Mouse (Mus musculus) liver, embryonic 12.5 days (tissue): Measurements from ENCODE around the gene Proser3. TPM values are rescaled to one million over a fixed set of nuclear protein-coding genes. Genes with fewer than 3 reads are reported as not detected.
A peak's percentile ranks its signal among the peaks of the same experiment; 100 is the strongest.

Experiments used
- ATAC-seq: fragments of 200-750 bp; cut with Nextera tagmentation; 2 replicates; pipeline ENCODE4 v1.8.0; 2017; ENCODE audit warnings: moderate number of reproducible peaks, mild to moderate bottlenecking, moderate library complexity
- H3K27ac ChIP-seq: fragments of 300-500 bp; sonication (generic); 2 replicates; pipeline ENCODE4 v1.5.1; 2016; ENCODE audit warnings: mild to moderate bottlenecking
- H3K27me3 ChIP-seq: fragments of 300-500 bp; sonication (generic); replicated peaks from 2 replicates; pipeline ENCODE4 v1.6.1; 2016; ENCODE audit warnings: mild to moderate bottlenecking, moderate library complexity
- H3K36me3 ChIP-seq: fragments of 300-500 bp; sonication (generic); 2 replicates; pipeline ENCODE4 v1.6.1; 2016; ENCODE audit warnings: mild to moderate bottlenecking, moderate library complexity
- H3K4me1 ChIP-seq: fragments of 300-500 bp; sonication (generic); 2 replicates; pipeline ENCODE4 v1.6.1; 2016
- H3K4me2 ChIP-seq: fragments of 300-500 bp; sonication (generic); 2 replicates; pipeline ENCODE4 v1.6.1; 2016; ENCODE audit warnings: mild to moderate bottlenecking, moderate library complexity
- H3K4me3 ChIP-seq: fragments of 300-500 bp; sonication (generic); 2 replicates; pipeline ENCODE4 v1.5.1; 2016; ENCODE audit warnings: mild to moderate bottlenecking, moderate library complexity
- H3K9ac ChIP-seq: fragments of 300-500 bp; sonication (generic); 2 replicates; pipeline ENCODE4 v1.6.1; 2016; ENCODE audit warnings: mild to moderate bottlenecking, moderate library complexity
- H3K9me3 ChIP-seq: fragments of 300-500 bp; sonication (generic); replicated peaks from 2 replicates; pipeline ENCODE4 v1.6.1; 2016; ENCODE audit warnings: mild to moderate bottlenecking, moderate library complexity
- WGBS: fragments of 180-500 bp; shearing (Covaris S2); methylation state at CpG from one replicate; pipeline ENCODE4 v1.1.7; 2016; ENCODE audit not compliant: insufficient replicate concordance; 5-methylcytosine and 5-hydroxymethylcytosine counted together
- polyA plus RNA-seq: library from polyadenylated mRNA; unstranded; fragments of >200 nt; fragmentation: Nextera tagmentation; extraction: Ambion mirVana; gene quantifications from 2 replicates; pipeline ENCODE4 v1.2.1, GENCODE M21; 2016

Gene Proser3
- polyA plus RNA-seq, 1 experiment from 2014 or later: 5.6 TPM

- Histone ChIP-seq H3K36me3 (peaks cover 9% of the 10 kb centered on the region), H3K4me3 (no peak overlapping the region), H3K27ac (no peak overlapping the region), H3K4me1 (peaks cover 45% of the 10 kb centered on the region), H3K4me2 (no peak overlapping the region), H3K9me3 (no peaks in the 10 kb centered on the region), H3K9ac (0 out of 2 replicates have a peak overlapping the region, but pooled peaks have one; percentile 14), H3K27me3 (0 out of 2 replicates have a peak, but pooled peaks cover 5% of the 10 kb centered on the region)
- no peak for ATAC-seq
- 78% methylated on average over 9 of the region's 9 CpGs for WGBS
Observed at GRCm38 (mm10) chr7:30590927-30591604, 39.0 kb upstream of the Proser3 start.

DNA sequence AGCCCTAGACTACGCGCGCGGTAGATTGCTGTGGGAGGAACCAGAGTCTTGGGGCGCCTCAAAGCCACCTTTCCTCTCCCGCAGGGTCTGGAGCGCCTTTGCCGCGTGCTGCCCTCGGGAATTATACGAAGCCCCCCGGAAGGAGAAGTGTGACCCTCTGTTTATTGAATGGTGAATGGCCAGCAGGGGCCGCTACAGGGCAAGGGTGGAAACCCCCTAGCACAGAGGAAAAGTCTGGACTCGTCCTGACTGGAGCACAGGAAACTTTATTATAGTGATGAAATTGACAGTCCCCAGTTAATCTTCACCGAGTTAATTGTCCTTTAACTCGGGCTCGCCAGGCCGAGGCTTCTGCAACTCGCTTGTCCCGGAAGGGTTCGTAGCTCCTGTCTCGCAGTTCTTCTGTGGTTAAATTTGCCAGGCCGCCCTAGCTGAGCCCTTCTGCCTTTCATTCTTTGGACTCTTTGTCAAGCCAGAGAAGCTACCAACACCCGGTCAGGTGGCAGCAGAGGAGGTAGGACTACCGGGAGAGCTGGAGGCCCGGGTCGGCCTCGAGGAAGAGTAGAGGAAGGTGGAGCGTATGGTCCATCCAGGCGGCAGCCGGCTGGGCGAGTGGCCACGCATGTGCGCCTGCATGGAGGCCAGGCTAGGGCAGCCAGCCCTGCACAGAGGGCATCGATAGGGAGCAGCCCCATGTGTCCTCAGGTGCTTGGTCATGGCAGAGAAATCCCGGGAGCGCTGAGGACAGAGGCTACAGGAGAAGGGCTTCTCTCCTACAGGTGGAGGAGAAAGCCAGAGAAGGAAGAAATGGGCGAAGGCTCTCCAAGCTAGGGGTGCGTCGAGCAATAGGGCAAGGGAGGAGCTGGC is 37.6 kb upstream of the Proser3 start:
- Histone ChIP-seq H3K36me3 (peaks cover 23% of the 10 kb centered on the region), H3K27ac (peak overlapping the region; percentile 92), H3K9ac (peak overlapping the region; percentile 100), H3K4me2 (peak overlapping the region; percentile 94), H3K4me3 (peak overlapping the region; percentile 100), H3K27me3 (0 out of 2 replicates have a peak, but pooled peaks cover 3% of the 10 kb centered on the region), H3K4me1 (peaks cover 40% of the 10 kb centered on the region), H3K9me3 (no peaks in the 10 kb centered on the region)
- ATAC-seq: peak; percentile 38
- WGBS: 31% methylated on average over 40 of the region's 40 CpGs

GRCm38 (mm10) chr7:30588676-30589434 is 36.8 kb upstream of the Proser3 start, which contains the start of gene Kmt2b:
Gene Kmt2b, minus strand, starts transcription at chr7:30588726.
- Histone ChIP-seq H3K9ac (peak within 1 kb of the TSS; percentile 100), H3K36me3 (peaks cover 31% of the 10 kb centered on the region), H3K27me3 (no peaks in the 10 kb centered on the region), H3K4me2 (peak within 1 kb of the TSS; percentile 94), H3K27ac (peak within 1 kb of the TSS; percentile 92), H3K9me3 (no peaks in the 10 kb centered on the region), H3K4me3 (peak within 1 kb of the TSS; percentile 100), H3K4me1 (peaks cover 31% of the 10 kb centered on the region)
- ATAC-seq: peak; percentile 95
- under 1% methylated on average over 55 of the region's 68 CpGs for WGBS

- peaks cover 23% of the 10 kb centered on the region for H3K4me1 ChIP-seq
- H3K9me3 ChIP-seq: no peaks in the 10 kb centered on the region
- H3K36me3 ChIP-seq: peaks cover 39% of the 10 kb centered on the region
- H3K4me2 ChIP-seq: peak overlapping the region; percentile 94
- H3K27ac ChIP-seq: peak overlapping the region; percentile 92
- H3K4me3 ChIP-seq: peak overlapping the region; percentile 100
- under 1% methylated on average over 67 of the region's 67 CpGs for WGBS
- no peaks in the 10 kb centered on the region for H3K27me3 ChIP-seq
- peak; percentile 27 for ATAC-seq
- peak overlapping the region; percentile 100 for H3K9ac ChIP-seq
Observed at GRCm38 (mm10) chr7:30587842-30588667, 36.0 kb upstream of the Proser3 start.

- Histone ChIP-seq H3K4me1 (peaks cover 21% of the 10 kb centered on the region), H3K27ac (no peak overlapping the region), H3K4me2 (peak overlapping the region; percentile 94), H3K9me3 (no peaks in the 10 kb centered on the region), H3K9ac (peak overlapping the region; percentile 100; the same call in 1 of the 2 replicates), H3K36me3 (peaks cover 55% of the 10 kb centered on the region), H3K4me3 (peak overlapping the region; percentile 100), H3K27me3 (no peaks in the 10 kb centered on the region)
- ATAC-seq: no peak
- 86% methylated on average over 28 of the region's 28 CpGs for WGBS
Observed at GRCm38 (mm10) chr7:30586455-30587020, 34.4 kb upstream of the Proser3 start.

- H3K9me3 ChIP-seq: no peaks in the 10 kb centered on the region
- 95% methylated on average over 7 of the region's 7 CpGs for WGBS
- H3K4me2 ChIP-seq: no peak overlapping the region
- no peak overlapping the region for H3K27ac ChIP-seq
- H3K4me1 ChIP-seq: peaks cover 21% of the 10 kb centered on the region
- H3K36me3 ChIP-seq: peaks cover 68% of the 10 kb centered on the region
- ATAC-seq: no peak
- H3K9ac ChIP-seq: no peak overlapping the region
- H3K4me3 ChIP-seq: no peak overlapping the region
- H3K27me3 ChIP-seq: no peaks in the 10 kb centered on the region
Observed at GRCm38 (mm10) chr7:30585170-30585569, 33.1 kb upstream of the Proser3 start.

- Histone ChIP-seq H3K27ac (no peak overlapping the region), H3K27me3 (no peaks in the 10 kb centered on the region), H3K4me1 (peaks cover 16% of the 10 kb centered on the region), H3K4me2 (no peak overlapping the region), H3K36me3 (peaks cover 77% of the 10 kb centered on the region), H3K4me3 (no peak overlapping the region), H3K9ac (no peak overlapping the region), H3K9me3 (no peaks in the 10 kb centered on the region)
- WGBS: 91% methylated on average over 10 of the region's 10 CpGs
- ATAC-seq: no peak
Observed at GRCm38 (mm10) chr7:30584339-30584738, 32.2 kb upstream of the Proser3 start.

GRCm38 (mm10) chr7:30581547-30581946 is 29.4 kb upstream of the Proser3 start:
- H3K4me1 ChIP-seq: peaks cover 4% of the 10 kb centered on the region
- WGBS: 93% methylated on average over 16 of the region's 16 CpGs
- no peak overlapping the region for H3K4me2 ChIP-seq
- no peak overlapping the region for H3K27ac ChIP-seq
- H3K9ac ChIP-seq: no peak overlapping the region
- ATAC-seq: no peak
- peaks cover 100% of the 10 kb centered on the region for H3K36me3 ChIP-seq
- no peak overlapping the region for H3K4me3 ChIP-seq
- H3K9me3 ChIP-seq: no peaks in the 10 kb centered on the region
- H3K27me3 ChIP-seq: no peaks in the 10 kb centered on the region

DNA sequence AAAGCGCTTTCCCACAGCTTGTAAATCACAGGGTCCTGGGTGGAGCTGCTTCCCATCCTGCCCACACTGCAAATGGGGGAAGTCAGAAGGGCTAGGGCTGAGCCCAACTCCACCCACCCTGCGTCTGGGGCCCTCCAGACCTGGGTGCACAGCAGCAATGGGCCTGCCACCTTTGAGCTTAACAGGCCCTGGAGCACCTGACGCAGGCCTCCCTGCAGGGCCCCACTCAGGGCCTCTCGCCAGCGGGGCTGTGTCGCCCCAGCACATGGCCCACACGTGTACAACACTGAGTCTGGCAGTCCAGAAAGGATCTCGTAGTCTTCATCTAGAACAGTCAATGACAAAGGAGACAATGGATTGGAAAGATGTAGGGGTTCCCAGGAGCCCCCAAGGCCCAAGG is 27.9 kb upstream of the Proser3 start:
- H3K9me3 ChIP-seq: no peaks in the 10 kb centered on the region
- H3K4me3 ChIP-seq: no peak overlapping the region
- H3K9ac ChIP-seq: no peak overlapping the region
- H3K4me2 ChIP-seq: no peak overlapping the region
- H3K36me3 ChIP-seq: peaks cover 100% of the 10 kb centered on the region
- H3K4me1 ChIP-seq: no peaks in the 10 kb centered on the region
- H3K27me3 ChIP-seq: no peaks in the 10 kb centered on the region
- 86% methylated on average over 8 of the region's 8 CpGs for WGBS
- ATAC-seq: no peak
- H3K27ac ChIP-seq: no peak overlapping the region

- no peak overlapping the region for H3K4me2 ChIP-seq
- H3K4me1 ChIP-seq: peaks cover 20% of the 10 kb centered on the region
- no peak overlapping the region for H3K27ac ChIP-seq
- no peaks in the 10 kb centered on the region for H3K27me3 ChIP-seq
- peaks cover 100% of the 10 kb centered on the region for H3K36me3 ChIP-seq
- H3K9me3 ChIP-seq: no peaks in the 10 kb centered on the region
- H3K9ac ChIP-seq: no peak overlapping the region
- no peak overlapping the region for H3K4me3 ChIP-seq
- 74% methylated on average over 2 of the region's 2 CpGs for WGBS
- ATAC-seq: no peak
Observed at GRCm38 (mm10) chr7:30572969-30573368, 20.9 kb upstream of the Proser3 start.
